Mouse (Mus musculus) bone marrow macrophage, adult 2 months (primary cell): ENCODE results near the gene Ube4b.

Experiments
- CTCF ChIP-seq: IDR thresholded peaks from 2 replicates; pipeline ENCODE4 v1.5.1; 2012; ENCODE audit warnings: low read depth, mild to moderate bottlenecking, low read length, moderate library complexity
- POLR2A ChIP-seq: IDR thresholded peaks from 2 replicates; pipeline ENCODE4 v1.6.1; 2012; ENCODE audit warnings: mild to moderate bottlenecking, low read depth, low read length, borderline replicate concordance

GRCm38 (mm10) chr4:149454879-149455278 is 28.3 kb upstream of the Ube4b start, which contains the start of gene Rbp7:
- TF ChIP-seq CTCF, result no peak
- no peak for TF ChIP-seq POLR2A
